Mouse (Mus musculus) C2C12 (cell line): ENCODE measurements around the gene Lmtk3. TPM values are rescaled to one million over a fixed set of nuclear protein-coding genes. Genes with fewer than 3 reads are reported as not detected.

Source experiments
- H3K27me3 ChIP-seq: one replicate; pipeline ENCODE4 v1.6.1; 2011; ENCODE audit not compliant: control insufficient read depth, insufficient read depth, insufficient read length
- H3K36me3 ChIP-seq: one replicate; pipeline ENCODE4 v1.6.1; 2011; ENCODE audit not compliant: control insufficient read depth, insufficient read depth
- H3K4me3 ChIP-seq: one replicate; pipeline ENCODE4 v1.5.1; 2011; ENCODE audit warnings: mild to moderate bottlenecking, control low read depth; ENCODE audit not compliant: poor library complexity, insufficient read depth, severe bottlenecking
- H3K79me2 ChIP-seq: one replicate; pipeline ENCODE4 v1.6.1; 2011; ENCODE audit not compliant: control insufficient read depth, insufficient read depth
- H3K79me3 ChIP-seq: one replicate; pipeline ENCODE4 v1.6.1; 2011; ENCODE audit warnings: low read depth, control low read depth
- H3ac ChIP-seq: one replicate; pipeline ENCODE3; 2011; ENCODE audit warnings: low read depth; ENCODE audit not compliant: control insufficient read depth, insufficient read length
- CEBPB ChIP-seq: IDR thresholded peaks from one replicate; pipeline ENCODE4 v1.6.1; 2011; ENCODE audit warnings: low read depth, mild to moderate bottlenecking, control low read depth, moderate library complexity
- CTCF ChIP-seq: IDR thresholded peaks from one replicate; pipeline ENCODE4 v1.5.1; 2011; ENCODE audit not compliant: control insufficient read depth, insufficient read depth, insufficient read length
- FOSL1 ChIP-seq: IDR thresholded peaks from one replicate; pipeline ENCODE4 v1.8.0; 2011; ENCODE audit warnings: mild to moderate bottlenecking, low read length; ENCODE audit not compliant: poor library complexity, insufficient read depth, severe bottlenecking
- MAX ChIP-seq: IDR thresholded peaks from one replicate; pipeline ENCODE4 v1.6.1; 2011; ENCODE audit warnings: mild to moderate bottlenecking, control low read depth
- MYOD1 ChIP-seq: IDR thresholded peaks from one replicate; pipeline ENCODE4 v1.6.1; 2011; ENCODE audit warnings: low read depth; ENCODE audit not compliant: control insufficient read depth, insufficient read length
- MYOG ChIP-seq: IDR thresholded peaks from one replicate; pipeline ENCODE4 v1.6.1; 2011; ENCODE audit not compliant: control insufficient read depth, insufficient read length; ENCODE audit errors: extremely low read depth
- USF1 ChIP-seq: IDR thresholded peaks from one replicate; pipeline ENCODE4 v1.6.1; 2011; ENCODE audit warnings: low read depth, mild to moderate bottlenecking, control low read depth, moderate library complexity
- long read RNA-seq, 2 experiments: library from polyadenylated mRNA; unstranded; transcript quantifications; one replicate each; pipeline ENCODE4 v2.0.0; 2019 to 2020
- polyA plus RNA-seq: library from polyadenylated mRNA; unstranded; fragments of >200 nt; fragmentation: generic; extraction: Trizol; gene quantifications from one replicate; pipeline ENCODE4 v1.2.1, GENCODE M21; 2012; ENCODE audit warnings: missing spikeins

Gene Lmtk3
- polyA plus RNA-seq, result 0.27 TPM
- long read RNA-seq, experiment 1, result 0 reads
- long read RNA-seq, experiment 2, result 0 reads

DNA sequence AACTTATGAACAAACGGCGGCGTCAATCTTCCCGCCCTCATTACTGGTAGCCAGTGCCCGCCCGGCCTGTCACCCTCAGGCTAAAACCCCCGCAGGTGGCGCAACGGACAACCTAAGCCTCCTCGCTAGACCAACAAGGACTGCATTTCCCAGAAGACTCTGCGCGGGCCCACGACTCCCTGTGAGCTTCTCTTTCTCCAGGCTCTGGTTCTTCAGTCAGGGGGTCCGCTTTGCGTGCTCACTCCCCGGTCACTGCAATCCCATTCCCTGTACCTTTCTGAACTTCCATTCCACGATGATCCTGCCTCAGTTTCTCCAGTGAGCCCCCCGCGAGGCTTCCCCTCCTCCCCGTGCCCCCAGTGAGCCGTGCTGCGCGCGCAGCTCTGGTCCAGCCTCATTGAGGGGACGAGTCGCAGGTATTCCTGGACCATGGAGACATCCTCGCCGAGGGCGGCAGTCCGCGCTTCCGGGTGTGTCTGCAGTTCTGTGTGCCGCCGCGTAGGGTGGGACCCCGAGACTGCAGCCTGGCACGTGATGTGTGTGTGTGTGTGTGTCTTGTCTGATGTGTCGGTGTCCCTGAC lies at the start of gene Lmtk3:
Gene Lmtk3, plus strand, starts transcription at position 228 of the 581 bp plus-strand sequence.
- peak within 1 kb of the TSS; percentile 44 for H3ac ChIP-seq
- no peak within 1 kb of the TSS for H3K4me3 ChIP-seq
- no peaks in the 10 kb centered on the region for H3K79me2 ChIP-seq
- peaks cover 45% of the 10 kb centered on the region for H3K27me3 ChIP-seq
- TF ChIP-seq CTCF (no peak), USF1 (no peak), MAX (no peak), MYOD1 (no peak), CEBPB (no peak), FOSL1 (no peak), MYOG (no peak)
- H3K36me3 ChIP-seq, result no peaks in the 10 kb centered on the region
- H3K79me3 ChIP-seq, result no peaks in the 10 kb centered on the region

DNA sequence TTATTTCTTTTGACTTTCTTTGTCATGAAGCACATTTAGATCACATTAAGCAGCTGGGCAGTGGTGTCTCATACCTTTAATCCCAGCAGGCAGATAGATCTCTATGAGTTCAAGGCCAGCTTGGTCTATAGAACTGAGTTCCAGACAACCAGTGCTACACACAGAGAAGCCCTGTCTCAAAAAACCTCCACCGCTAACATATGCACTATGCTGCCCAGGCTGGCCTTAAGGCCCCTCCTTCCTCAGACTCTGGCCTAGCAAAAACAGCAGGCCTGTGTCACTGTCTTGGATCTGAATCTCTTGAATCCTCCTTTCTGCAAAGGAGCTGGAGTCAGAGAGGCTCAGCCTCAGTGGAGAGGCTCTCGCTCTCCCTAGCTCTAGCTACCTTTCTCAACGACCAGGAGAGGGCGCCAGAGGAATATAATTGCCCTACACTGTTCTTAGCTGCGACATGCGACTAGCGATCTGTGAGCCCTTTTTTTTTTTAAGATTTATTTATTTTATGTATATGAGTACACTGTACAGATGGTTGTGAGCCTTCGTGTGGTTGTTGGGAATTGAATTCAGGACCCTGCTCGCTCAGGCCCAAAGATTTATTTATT lies 44.3 kb upstream of the Lmtk3 start:
- H3K36me3 ChIP-seq, result no peaks in the 10 kb centered on the region
- H3K4me3 ChIP-seq, result no peak overlapping the region
- H3K27me3 ChIP-seq, result no peaks in the 10 kb centered on the region
- no peaks in the 10 kb centered on the region for H3K79me2 ChIP-seq
- H3ac ChIP-seq, result no peak overlapping the region
- no peaks in the 10 kb centered on the region for H3K79me3 ChIP-seq
- TF ChIP-seq MYOD1 (no peak), MYOG (no peak), CTCF (no peak), FOSL1 (no peak), MAX (no peak), USF1 (no peak), CEBPB (no peak)

DNA sequence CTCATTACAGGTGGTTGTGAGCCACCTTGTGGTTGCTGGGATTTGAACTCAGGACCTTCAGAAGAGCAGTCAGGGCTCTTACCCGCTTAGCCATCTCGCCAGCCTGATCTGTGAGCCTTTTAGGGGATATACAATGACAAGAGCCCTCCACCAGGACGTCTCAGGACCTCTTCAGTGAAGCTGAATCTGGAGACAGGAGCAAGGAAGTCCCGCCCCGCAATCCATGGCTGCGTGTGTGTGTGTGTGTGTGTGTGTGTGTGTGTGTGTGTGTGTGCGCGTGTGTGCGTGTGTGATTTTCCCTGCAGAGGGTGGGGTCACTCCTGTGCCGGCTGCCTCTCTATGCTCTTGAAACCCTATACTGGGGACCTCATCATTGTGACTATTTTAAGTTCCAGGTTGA lies 43.7 kb upstream of the Lmtk3 start:
- Histone ChIP-seq H3K27me3 (no peaks in the 10 kb centered on the region), H3K36me3 (no peaks in the 10 kb centered on the region), H3K4me3 (no peak overlapping the region), H3K79me3 (no peaks in the 10 kb centered on the region), H3K79me2 (no peaks in the 10 kb centered on the region), H3ac (no peak overlapping the region)
- TF ChIP-seq MYOD1 (no peak), USF1 (no peak), MYOG (no peak), MAX (no peak), CEBPB (no peak)

DNA sequence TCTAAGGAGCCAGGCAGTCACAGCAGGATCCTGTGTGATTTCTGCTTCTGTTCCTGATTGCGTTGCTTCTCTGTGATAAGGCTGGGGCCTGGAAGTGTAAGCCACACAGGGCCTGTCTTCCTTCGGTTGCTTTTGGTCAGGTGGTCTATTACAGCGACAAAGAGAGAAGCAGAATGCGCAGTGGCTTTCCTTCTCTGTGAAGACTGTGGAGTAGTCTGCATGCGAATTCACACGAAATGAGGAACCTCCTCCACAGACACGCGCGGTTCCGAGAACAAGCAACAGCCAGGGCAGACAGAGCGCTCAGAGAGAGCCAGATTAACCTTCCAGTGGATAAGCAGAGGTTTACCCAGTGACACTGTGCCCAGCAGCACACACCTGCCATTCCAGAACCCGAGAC lies 42.2 kb upstream of the Lmtk3 start:
- no peaks in the 10 kb centered on the region for H3K79me2 ChIP-seq
- no peak overlapping the region for H3K4me3 ChIP-seq
- TF ChIP-seq MYOD1, result no peak
- no peak for TF ChIP-seq CEBPB
- no peak for TF ChIP-seq MAX
- TF ChIP-seq USF1, result no peak
- TF ChIP-seq FOSL1, result no peak
- H3K36me3 ChIP-seq, result no peaks in the 10 kb centered on the region
- no peaks in the 10 kb centered on the region for H3K79me3 ChIP-seq
- H3K27me3 ChIP-seq, result no peaks in the 10 kb centered on the region
- no peak overlapping the region for H3ac ChIP-seq

DNA sequence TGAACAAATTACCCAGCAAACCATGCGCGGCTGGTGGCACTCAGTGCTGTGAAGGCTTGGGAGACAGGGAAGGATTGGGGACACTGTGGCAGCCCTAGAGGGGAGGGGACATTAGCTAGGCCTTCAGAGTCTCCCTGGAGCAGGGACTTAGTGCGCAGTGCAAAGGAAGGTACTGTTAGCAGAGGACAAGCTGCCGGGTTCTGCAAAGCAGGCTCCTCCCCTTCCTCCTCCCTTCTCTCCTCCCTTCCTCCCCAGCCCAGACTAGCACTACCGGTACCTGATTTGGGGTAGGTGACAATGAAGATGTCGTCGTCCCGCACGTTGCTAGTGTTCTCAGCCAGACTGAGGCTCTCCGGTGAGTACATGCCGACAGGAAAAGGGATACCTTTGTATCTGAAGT lies 41.8 kb upstream of the Lmtk3 start:
- Histone ChIP-seq H3K79me2 (no peaks in the 10 kb centered on the region), H3ac (no peak overlapping the region), H3K27me3 (no peaks in the 10 kb centered on the region), H3K36me3 (no peaks in the 10 kb centered on the region), H3K79me3 (no peaks in the 10 kb centered on the region), H3K4me3 (no peak overlapping the region)
- TF ChIP-seq MYOD1, result no peak
- TF ChIP-seq CEBPB, result no peak
- TF ChIP-seq USF1, result no peak
- no peak for TF ChIP-seq CTCF
- no peak for TF ChIP-seq FOSL1
- no peak for TF ChIP-seq MYOG

DNA sequence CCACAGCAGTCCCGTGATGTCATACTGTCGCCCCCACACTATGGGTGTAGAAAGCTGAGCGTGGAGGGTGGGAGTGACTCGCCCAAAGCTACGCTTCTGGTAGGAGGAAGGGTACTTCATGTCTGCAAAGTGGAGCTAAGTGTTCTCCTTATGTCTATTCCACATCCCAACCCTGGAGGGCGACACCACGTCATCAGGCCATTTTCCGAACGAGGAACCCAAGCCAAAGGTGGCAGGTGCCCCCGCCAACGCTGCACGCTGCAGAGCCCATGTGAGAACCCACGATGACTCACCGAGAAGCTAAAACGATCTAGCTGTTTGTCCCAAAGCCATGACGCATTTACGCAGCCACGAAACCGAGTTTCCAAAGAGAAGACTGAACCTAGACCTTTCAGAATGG lies 41.2 kb upstream of the Lmtk3 start:
- Histone ChIP-seq H3K27me3 (no peaks in the 10 kb centered on the region), H3K79me3 (no peaks in the 10 kb centered on the region), H3ac (no peak overlapping the region), H3K36me3 (no peaks in the 10 kb centered on the region), H3K4me3 (no peak overlapping the region), H3K79me2 (no peaks in the 10 kb centered on the region)
- no peak for TF ChIP-seq USF1
- TF ChIP-seq MYOG, result no peak
- peak; percentile 39 for TF ChIP-seq FOSL1
- no peak for TF ChIP-seq CEBPB
- TF ChIP-seq CTCF, result peak; percentile 38
- peak; percentile 62 for TF ChIP-seq MAX
- TF ChIP-seq MYOD1, result peak; percentile 68
